Mouse (Mus musculus) embryonic facial prominence, embryonic 15.5 days (tissue): ENCODE measurements around the gene Cmtm7. TPM values are rescaled to one million over a fixed set of nuclear protein-coding genes. Genes with fewer than 3 reads are reported as not detected.

Experiments
- ATAC-seq: fragments of 200-750 bp; cut with Nextera tagmentation; 2 replicates; pipeline ENCODE4 v1.8.0; 2017; ENCODE audit warnings: low read depth, moderate TSS enrichment; ENCODE audit not compliant: insufficient number of reproducible peaks, low FRiP score, low TSS enrichment
- H3K27ac ChIP-seq: fragments of 300-500 bp; sonication (generic); replicated peaks from 2 replicates; pipeline ENCODE4 v1.5.1; 2015; ENCODE audit warnings: mild to moderate bottlenecking, inconsistent platforms
- H3K27me3 ChIP-seq: fragments of 300-500 bp; sonication (generic); 2 replicates; pipeline ENCODE4 v1.6.1; 2015; ENCODE audit warnings: inconsistent platforms
- H3K36me3 ChIP-seq: fragments of 300-500 bp; sonication (generic); 2 replicates; pipeline ENCODE4 v1.6.1; 2015; ENCODE audit warnings: mild to moderate bottlenecking, inconsistent platforms
- H3K4me1 ChIP-seq: fragments of 300-500 bp; sonication (generic); 2 replicates; pipeline ENCODE4 v1.6.1; 2015; ENCODE audit warnings: inconsistent platforms
- H3K4me2 ChIP-seq: fragments of 300-500 bp; sonication (generic); replicated peaks from 2 replicates; pipeline ENCODE4 v1.6.1; 2015; ENCODE audit warnings: mild to moderate bottlenecking, inconsistent platforms
- H3K4me3 ChIP-seq: fragments of 300-500 bp; sonication (generic); replicated peaks from 2 replicates; pipeline ENCODE4 v1.5.1; 2015; ENCODE audit warnings: mild to moderate bottlenecking, inconsistent platforms
- H3K9ac ChIP-seq: fragments of 300-500 bp; sonication (generic); 2 replicates; pipeline ENCODE4 v1.6.1; 2015; ENCODE audit warnings: inconsistent platforms
- H3K9me3 ChIP-seq: fragments of 300-500 bp; sonication (generic); replicated peaks from 2 replicates; pipeline ENCODE4 v1.6.1; 2016; ENCODE audit warnings: inconsistent platforms
- WGBS: fragments of 180-500 bp; shearing (Covaris S2); methylation state at CpG from one replicate; pipeline ENCODE4 v1.1.7; 2015; 5-methylcytosine and 5-hydroxymethylcytosine counted together
- polyA plus RNA-seq: library from polyadenylated mRNA; unstranded; fragments of >200 nt; fragmentation: Nextera tagmentation; extraction: Ambion mirVana; gene quantifications from 2 replicates; pipeline ENCODE4 v1.2.1, GENCODE M21; 2015

Cmtm7 gene
- polyA plus RNA-seq, 1 experiment from 2014 or later: 121 TPM

GRCm38 (mm10) chr9:114778877-114779276, 2.8 kb downstream of the Cmtm7 start:
- no peaks in the 10 kb centered on the region for H3K27me3 ChIP-seq
- no peaks in the 10 kb centered on the region for H3K9me3 ChIP-seq
- H3K4me2 ChIP-seq: no peak overlapping the region
- H3K9ac ChIP-seq: no peak overlapping the region
- H3K4me1 ChIP-seq: peaks cover 31% of the 10 kb centered on the region
- H3K27ac ChIP-seq: no peak overlapping the region
- H3K4me3 ChIP-seq: no peak overlapping the region
- 84% methylated on average over 7 of the region's 7 CpGs for WGBS
- ATAC-seq: no peak
- H3K36me3 ChIP-seq: no peaks in the 10 kb centered on the region

- no peaks in the 10 kb centered on the region for H3K36me3 ChIP-seq
- no peaks in the 10 kb centered on the region for H3K27me3 ChIP-seq
- no peak overlapping the region for H3K27ac ChIP-seq
- H3K4me1 ChIP-seq: peaks cover 31% of the 10 kb centered on the region
- 80% methylated on average over 7 of the region's 7 CpGs for WGBS
- no peak overlapping the region for H3K4me2 ChIP-seq
- no peak for ATAC-seq
- no peak overlapping the region for H3K9ac ChIP-seq
- no peaks in the 10 kb centered on the region for H3K9me3 ChIP-seq
- no peak overlapping the region for H3K4me3 ChIP-seq
Observed at GRCm38 (mm10) chr9:114778047-114778390, 3.6 kb downstream of the Cmtm7 start.

GRCm38 (mm10) chr9:114777178-114778046, 4.2 kb downstream of the Cmtm7 start:
- 75% methylated on average over 6 of the region's 6 CpGs for WGBS
- no peaks in the 10 kb centered on the region for H3K27me3 ChIP-seq

DNA sequence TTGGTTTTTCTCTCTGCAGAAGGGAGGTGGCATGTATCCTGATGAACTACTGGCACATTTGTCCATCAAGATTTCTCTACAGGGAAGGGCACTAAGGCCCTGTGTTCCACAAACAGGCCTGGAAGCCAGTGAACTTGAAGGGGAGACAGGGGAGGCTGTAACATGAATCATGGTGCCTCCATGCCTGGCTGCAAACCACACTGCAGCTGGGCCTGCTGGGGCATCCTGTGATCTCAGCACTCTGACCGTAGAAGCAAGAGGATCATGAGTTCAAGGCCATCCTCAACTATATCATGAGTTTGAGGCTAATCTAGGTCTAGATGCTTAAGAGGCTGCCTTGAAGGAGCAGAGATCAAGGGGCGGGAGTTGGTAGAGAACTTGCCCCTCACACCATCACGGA, 5.3 kb downstream of the Cmtm7 start:
- H3K27ac ChIP-seq: no peak overlapping the region
- H3K36me3 ChIP-seq: peaks cover 12% of the 10 kb centered on the region
- no peaks in the 10 kb centered on the region for H3K27me3 ChIP-seq
- no peak for ATAC-seq
- no peaks in the 10 kb centered on the region for H3K9me3 ChIP-seq
- H3K4me2 ChIP-seq: no peak overlapping the region
- no peak overlapping the region for H3K9ac ChIP-seq
- peaks cover 31% of the 10 kb centered on the region for H3K4me1 ChIP-seq
- H3K4me3 ChIP-seq: no peak overlapping the region
- WGBS: 88% methylated on average over 3 of the region's 3 CpGs

More at GRCm38 (mm10) chr9:114777178-114778046, 4.2 kb downstream of the Cmtm7 start:
- Histone ChIP-seq H3K4me2 (no peak overlapping the region), H3K9ac (no peak overlapping the region), H3K36me3 (peaks cover 2% of the 10 kb centered on the region; the same call in 1 of the 2 replicates), H3K9me3 (no peaks in the 10 kb centered on the region), H3K4me1 (peaks cover 31% of the 10 kb centered on the region), H3K4me3 (no peak overlapping the region), H3K27ac (no peak overlapping the region)
- ATAC-seq: no peak

GRCm38 (mm10) chr9:114775272-114775671, 6.4 kb downstream of the Cmtm7 start:
- H3K27ac ChIP-seq: 0 out of 2 replicates have a peak overlapping the region, but pooled peaks have one; percentile 34
- H3K4me1 ChIP-seq: peaks cover 23% of the 10 kb centered on the region
- WGBS: 61% methylated on average over 4 of the region's 4 CpGs
- 0 out of 2 replicates have a peak, but pooled peaks have one; percentile 21 for ATAC-seq
- no peak overlapping the region for H3K4me2 ChIP-seq
- H3K9me3 ChIP-seq: no peaks in the 10 kb centered on the region
- H3K36me3 ChIP-seq: peaks cover 12% of the 10 kb centered on the region
- H3K9ac ChIP-seq: no peak overlapping the region
- H3K27me3 ChIP-seq: no peaks in the 10 kb centered on the region
- H3K4me3 ChIP-seq: no peak overlapping the region

DNA sequence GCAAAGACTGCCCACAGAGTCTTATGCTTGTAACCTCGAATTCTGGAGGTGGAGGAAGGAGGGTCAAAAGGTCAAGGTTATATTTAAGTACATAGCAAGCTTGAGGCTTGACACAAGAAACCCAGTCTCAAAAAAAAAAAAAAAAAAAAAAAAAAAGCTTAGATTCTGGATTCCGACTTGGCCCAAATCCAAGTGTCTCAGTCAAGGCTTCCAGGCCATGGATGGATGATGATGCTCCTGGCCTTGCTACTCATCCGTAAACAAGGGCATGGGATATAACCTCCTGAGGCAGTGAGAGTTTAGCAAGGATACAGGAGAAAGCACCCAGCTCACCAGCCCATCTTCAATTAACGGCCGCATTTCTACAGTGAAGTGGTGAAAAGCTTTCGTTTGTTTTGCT, 7.0 kb downstream of the Cmtm7 start:
- no peak for ATAC-seq
- Histone ChIP-seq H3K36me3 (peaks cover 12% of the 10 kb centered on the region), H3K4me1 (peaks cover 18% of the 10 kb centered on the region), H3K9me3 (no peaks in the 10 kb centered on the region), H3K27ac (no peak overlapping the region), H3K27me3 (no peaks in the 10 kb centered on the region), H3K9ac (no peak overlapping the region), H3K4me2 (no peak overlapping the region), H3K4me3 (no peak overlapping the region)
- WGBS: 67% methylated on average over 6 of the region's 6 CpGs

DNA sequence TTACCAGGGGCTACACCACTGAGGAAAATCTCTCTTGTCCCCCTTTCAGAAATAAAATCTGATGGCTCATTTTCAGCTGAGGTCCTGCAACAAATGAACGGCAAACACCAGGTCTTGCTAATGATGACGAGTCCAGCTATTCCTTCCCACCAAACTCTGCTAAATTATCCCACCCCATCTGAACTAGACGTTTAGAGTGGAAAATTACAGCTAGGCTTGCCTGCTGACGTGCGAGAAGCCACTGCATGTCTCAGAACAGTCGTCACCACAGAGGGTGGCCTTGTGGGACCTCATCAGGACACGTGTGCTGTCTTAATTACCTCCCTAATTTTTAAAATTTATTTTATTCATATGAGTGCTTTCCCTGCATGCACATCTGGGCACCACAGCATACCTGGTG, 10.1 kb downstream of the Cmtm7 start:
- Histone ChIP-seq H3K4me1 (peaks cover 33% of the 10 kb centered on the region), H3K36me3 (peaks cover 12% of the 10 kb centered on the region), H3K9me3 (no peaks in the 10 kb centered on the region), H3K27ac (no peak overlapping the region), H3K4me2 (no peak overlapping the region), H3K27me3 (no peaks in the 10 kb centered on the region), H3K4me3 (no peak overlapping the region), H3K9ac (no peak overlapping the region)
- WGBS: 85% methylated on average over 7 of the region's 7 CpGs
- no peak for ATAC-seq

- Histone ChIP-seq H3K4me2 (no peak overlapping the region), H3K4me1 (peaks cover 30% of the 10 kb centered on the region), H3K36me3 (peaks cover 12% of the 10 kb centered on the region), H3K27ac (no peak overlapping the region), H3K27me3 (no peaks in the 10 kb centered on the region), H3K9ac (no peak overlapping the region), H3K4me3 (no peak overlapping the region), H3K9me3 (no peaks in the 10 kb centered on the region)
- WGBS: 75% methylated on average over 4 of the region's 4 CpGs
- no peak for ATAC-seq
Observed at GRCm38 (mm10) chr9:114770224-114770623, 11.4 kb downstream of the Cmtm7 start.

DNA sequence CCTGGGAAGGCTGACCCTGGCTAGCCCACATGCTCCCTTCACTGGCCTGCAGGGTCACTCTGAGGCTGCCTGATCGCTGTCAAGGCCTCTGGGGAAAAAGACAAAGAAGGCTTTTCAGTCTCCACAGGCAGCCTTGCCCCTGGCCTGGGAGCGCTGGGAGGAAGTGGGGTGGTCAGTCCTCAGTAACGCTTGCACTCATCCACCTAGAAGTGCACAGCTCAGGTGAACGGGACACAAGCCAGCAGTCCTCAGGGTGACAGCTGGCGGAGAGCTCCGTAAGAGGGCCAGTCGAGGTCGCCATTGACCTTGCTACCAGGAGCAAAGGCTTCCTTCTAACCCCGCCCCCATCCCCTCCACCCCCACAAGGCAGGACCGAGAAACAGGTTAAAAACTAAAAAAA, 13.6 kb downstream of the Cmtm7 start:
- no peak overlapping the region for H3K9ac ChIP-seq
- H3K27me3 ChIP-seq: no peaks in the 10 kb centered on the region
- H3K4me3 ChIP-seq: no peak overlapping the region
- WGBS: 44% methylated on average over 10 of the region's 10 CpGs
- no peak overlapping the region for H3K4me2 ChIP-seq
- no peaks in the 10 kb centered on the region for H3K9me3 ChIP-seq
- H3K36me3 ChIP-seq: peaks cover 12% of the 10 kb centered on the region
- no peak for ATAC-seq
- H3K27ac ChIP-seq: peak overlapping the region; percentile 87
- peaks cover 19% of the 10 kb centered on the region for H3K4me1 ChIP-seq

GRCm38 (mm10) chr9:114767507-114767906, 14.1 kb downstream of the Cmtm7 start:
- Histone ChIP-seq H3K4me2 (no peak overlapping the region), H3K4me1 (peaks cover 19% of the 10 kb centered on the region), H3K27ac (peak overlapping the region; percentile 87), H3K4me3 (no peak overlapping the region), H3K9ac (no peak overlapping the region), H3K36me3 (peaks cover 13% of the 10 kb centered on the region), H3K9me3 (no peaks in the 10 kb centered on the region), H3K27me3 (no peaks in the 10 kb centered on the region)
- WGBS: 47% methylated on average over 2 of the region's 2 CpGs
- ATAC-seq: peak; percentile 49; the same call in 1 of the 2 replicates

GRCm38 (mm10) chr9:114767030-114767429, 14.6 kb downstream of the Cmtm7 start:
- whole genome bisulfite sequencing: 29% methylated on average over 13 of the region's 13 CpGs
- Histone ChIP-seq H3K27me3 (no peaks in the 10 kb centered on the region), H3K4me2 (0 out of 2 replicates have a peak overlapping the region, but pooled peaks have one; percentile 8), H3K9me3 (no peaks in the 10 kb centered on the region), H3K27ac (peak overlapping the region; percentile 87), H3K36me3 (peaks cover 13% of the 10 kb centered on the region), H3K9ac (no peak overlapping the region), H3K4me3 (no peak overlapping the region), H3K4me1 (peaks cover 19% of the 10 kb centered on the region)
- peak; percentile 69 for ATAC-seq

GRCm38 (mm10) chr9:114763341-114763740, 18.3 kb downstream of the Cmtm7 start:
- Histone ChIP-seq H3K4me3 (no peak overlapping the region), H3K4me1 (peaks cover 19% of the 10 kb centered on the region), H3K27me3 (no peaks in the 10 kb centered on the region), H3K4me2 (no peak overlapping the region), H3K9ac (no peak overlapping the region), H3K27ac (no peak overlapping the region), H3K36me3 (peaks cover 36% of the 10 kb centered on the region), H3K9me3 (no peaks in the 10 kb centered on the region)
- WGBS: 59% methylated on average over 13 of the region's 13 CpGs
- ATAC-seq: no peak
